Mouse (Mus musculus) limb, embryonic 11.5 days (tissue): ENCODE measurements at regions not wholly inside any gene's neighbourhood (a gene's known extent, or its start where the extent isn't known, plus 50 kb on each side); places are given as distances from the start of the nearest gene placed in this dataset.

Experiments used
- ATAC-seq: fragments of 200-750 bp; cut with Nextera tagmentation; 2 replicates; pipeline ENCODE4 v1.8.0; 2017; ENCODE audit warnings: low read depth; ENCODE audit not compliant: insufficient number of reproducible peaks, low FRiP score, low TSS enrichment
- DNase-seq: peaks from one replicate; pipeline ENCODE4 v3.0.0-alpha.2; 2015; ENCODE audit warnings: low spot score
- H3K27ac ChIP-seq: fragments of 300-500 bp; sonication (generic); replicated peaks from 2 replicates; pipeline ENCODE4 v1.5.1; 2014; ENCODE audit warnings: low read depth, mild to moderate bottlenecking, low read length
- H3K27me3 ChIP-seq: fragments of 300-500 bp; sonication (generic); 2 replicates; pipeline ENCODE4 v1.6.1; 2014; ENCODE audit warnings: mild to moderate bottlenecking, low read length, mixed read lengths; ENCODE audit not compliant: control insufficient read depth, insufficient read depth
- H3K36me3 ChIP-seq: fragments of 300-500 bp; sonication (generic); 2 replicates; pipeline ENCODE4 v1.6.1; 2014; ENCODE audit warnings: mild to moderate bottlenecking, low read length, moderate library complexity, mixed read lengths; ENCODE audit not compliant: control insufficient read depth, insufficient read depth
- H3K4me1 ChIP-seq: fragments of 300-500 bp; sonication (generic); 2 replicates; pipeline ENCODE4 v1.6.1; 2014; ENCODE audit warnings: low read length, mixed read lengths; ENCODE audit not compliant: control insufficient read depth, insufficient read depth
- H3K4me2 ChIP-seq: fragments of 300-500 bp; sonication (generic); 2 replicates; pipeline ENCODE4 v1.6.1; 2014; ENCODE audit warnings: low read depth, mild to moderate bottlenecking, moderate library complexity; ENCODE audit not compliant: severe bottlenecking
- H3K4me3 ChIP-seq: fragments of 300-500 bp; sonication (generic); 2 replicates; pipeline ENCODE4 v1.5.1; 2014; ENCODE audit warnings: low read depth, low read length
- H3K9ac ChIP-seq: fragments of 300-500 bp; sonication (generic); 2 replicates; pipeline ENCODE4 v1.6.1; 2014; ENCODE audit warnings: mild to moderate bottlenecking, low read length
- H3K9me3 ChIP-seq: fragments of 300-500 bp; sonication (generic); 2 replicates; pipeline ENCODE4 v1.6.1; 2016; ENCODE audit warnings: low read length; ENCODE audit not compliant: control insufficient read depth
- WGBS: fragments of 180-500 bp; shearing (Covaris S2); extraction: QIAGEN DNeasy Blood & Tissue Kit; methylation state at CpG from one replicate; pipeline ENCODE4 v1.1.7; 2014; 5-methylcytosine and 5-hydroxymethylcytosine counted together

DNA sequence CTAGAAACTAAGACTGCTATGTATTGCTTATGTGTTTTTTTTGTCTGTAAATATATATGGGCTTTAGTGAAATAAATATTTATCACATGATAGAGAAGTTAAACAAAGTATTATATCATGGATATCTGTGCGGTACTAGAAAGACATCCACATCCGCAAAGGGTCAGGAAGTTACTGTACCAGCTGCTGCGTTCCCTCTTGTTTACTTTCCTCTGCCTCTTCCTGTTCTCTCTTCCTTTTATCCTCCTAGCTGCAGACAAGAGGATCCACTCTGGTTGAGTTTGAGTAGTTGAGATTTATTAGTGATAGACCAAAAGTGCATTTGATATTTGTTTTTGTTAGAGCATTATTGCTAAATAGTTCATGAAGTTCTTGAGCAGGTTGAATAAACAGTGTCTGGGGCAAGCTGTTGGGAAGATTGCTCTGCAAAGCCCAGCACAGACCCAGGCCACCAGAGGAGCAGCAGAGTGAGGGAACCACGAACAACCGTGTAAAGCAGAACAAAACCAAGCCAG lies 106.6 kb upstream of the Adra1b start:
- no peaks in the 10 kb centered on the region for H3K4me1 ChIP-seq
- H3K9me3 ChIP-seq = no peaks in the 10 kb centered on the region
- ATAC-seq = no peak
- H3K27ac ChIP-seq = no peak overlapping the region
- no peak overlapping the region for H3K4me2 ChIP-seq
- H3K4me3 ChIP-seq = no peak overlapping the region
- no peaks in the 10 kb centered on the region for H3K27me3 ChIP-seq
- 85% methylated on average over 5 of the region's 5 CpGs for WGBS
- no peak for DNase-seq
- no peaks in the 10 kb centered on the region for H3K36me3 ChIP-seq
- no peak overlapping the region for H3K9ac ChIP-seq

GRCm38 (mm10) chr11:44012314-44012713 lies 111.3 kb upstream of the Adra1b start:
- no peak for ATAC-seq
- no peaks in the 10 kb centered on the region for H3K9me3 ChIP-seq
- WGBS = 86% methylated on average over 5 of the region's 5 CpGs

DNA sequence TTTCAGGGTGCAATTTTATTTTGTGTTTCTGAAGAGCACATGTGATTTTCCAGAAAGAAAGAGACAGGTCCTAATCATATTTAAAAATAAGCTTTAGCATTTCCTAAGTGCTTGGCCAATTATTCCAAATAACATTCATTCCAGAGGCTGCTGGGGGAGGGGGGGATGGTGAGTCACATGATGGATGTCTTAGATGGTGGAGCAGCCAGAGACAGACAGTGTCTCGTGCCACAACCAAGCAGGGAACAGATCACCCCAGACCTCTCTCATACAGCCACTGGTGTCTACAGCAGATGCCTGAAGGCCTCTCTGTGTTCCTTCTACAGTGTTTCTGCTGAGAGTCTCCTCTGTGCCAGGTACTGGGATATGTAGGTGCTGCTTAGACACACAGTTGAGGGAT lies 112.8 kb upstream of the Adra1b start:
- ATAC-seq = no peak
- whole genome bisulfite sequencing = 37% methylated on average over 1 of the region's 1 CpGs

More at GRCm38 (mm10) chr11:44012314-44012713, 111.3 kb upstream of the Adra1b start:
- H3K27me3 ChIP-seq = no peaks in the 10 kb centered on the region
- H3K4me2 ChIP-seq = no peak overlapping the region
- H3K9ac ChIP-seq = no peak overlapping the region
- H3K4me3 ChIP-seq = no peak overlapping the region
- no peak overlapping the region for H3K27ac ChIP-seq
- DNase-seq = no peak
- H3K36me3 ChIP-seq = no peaks in the 10 kb centered on the region
- peaks cover 3% of the 10 kb centered on the region; the same call in 1 of the 2 replicates for H3K4me1 ChIP-seq

DNA sequence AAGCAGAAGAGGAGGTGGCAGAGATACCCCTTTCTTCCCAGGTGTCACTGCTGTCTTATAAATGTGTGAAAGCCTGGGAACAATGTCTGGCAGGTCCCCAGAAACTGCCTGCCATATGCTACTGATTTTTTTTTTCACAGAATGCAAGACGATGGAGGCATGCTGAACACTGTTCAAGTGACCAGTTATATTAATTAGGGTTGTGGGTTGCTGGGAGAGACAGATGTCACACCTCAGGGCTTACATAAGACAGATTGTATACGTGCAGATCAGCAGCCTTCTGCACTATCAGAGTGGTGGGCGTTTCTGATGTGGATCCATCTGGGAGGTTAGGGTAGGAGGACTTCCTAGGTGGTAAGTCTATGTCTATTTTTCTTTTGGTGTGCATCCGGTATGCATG lies 120.6 kb upstream of the Adra1b start:
- Histone ChIP-seq H3K27me3 (no peaks in the 10 kb centered on the region), H3K27ac (no peak overlapping the region), H3K4me2 (no peak overlapping the region), H3K4me1 (no peaks in the 10 kb centered on the region), H3K36me3 (no peaks in the 10 kb centered on the region), H3K9me3 (no peaks in the 10 kb centered on the region), H3K9ac (no peak overlapping the region), H3K4me3 (no peak overlapping the region)
- 70% methylated on average over 4 of the region's 4 CpGs for WGBS
- ATAC-seq = no peak
- no peak for DNase-seq

More for the DNA sequence above, 112.8 kb upstream of the Adra1b start:
- Histone ChIP-seq H3K27ac (no peak overlapping the region), H3K36me3 (no peaks in the 10 kb centered on the region), H3K4me1 (peaks cover 3% of the 10 kb centered on the region; the same call in 1 of the 2 replicates), H3K27me3 (no peaks in the 10 kb centered on the region), H3K9me3 (no peaks in the 10 kb centered on the region), H3K4me3 (no peak overlapping the region), H3K4me2 (no peak overlapping the region), H3K9ac (no peak overlapping the region)
- no peak for DNase-seq

DNA sequence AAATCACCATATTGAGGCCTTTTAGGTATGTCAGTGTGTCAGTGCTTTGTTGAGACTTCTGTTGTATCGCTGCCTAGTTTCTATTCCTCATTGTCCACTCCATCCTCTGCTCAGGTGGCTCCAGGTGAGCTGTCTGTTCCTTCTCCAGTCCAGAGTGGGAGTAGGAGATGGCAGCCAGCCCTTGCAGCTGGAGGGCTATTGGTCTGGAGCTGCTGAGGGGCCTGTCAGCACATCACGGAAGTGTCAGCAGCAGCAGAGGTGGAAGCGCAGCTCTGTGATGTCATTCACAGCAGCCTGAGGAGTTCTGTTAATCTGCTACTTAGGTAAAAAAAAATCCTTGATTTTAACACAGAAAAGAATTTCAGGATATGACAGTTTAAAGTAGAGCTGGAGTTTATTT lies 126.0 kb upstream of the Adra1b start:
- Histone ChIP-seq H3K9me3 (no peaks in the 10 kb centered on the region), H3K4me1 (no peaks in the 10 kb centered on the region), H3K9ac (no peak overlapping the region), H3K27ac (no peak overlapping the region), H3K4me2 (no peak overlapping the region), H3K36me3 (no peaks in the 10 kb centered on the region), H3K27me3 (no peaks in the 10 kb centered on the region), H3K4me3 (no peak overlapping the region)
- DNase-seq = no peak
- no peak for ATAC-seq
- 70% methylated on average over 3 of the region's 3 CpGs for WGBS

DNA sequence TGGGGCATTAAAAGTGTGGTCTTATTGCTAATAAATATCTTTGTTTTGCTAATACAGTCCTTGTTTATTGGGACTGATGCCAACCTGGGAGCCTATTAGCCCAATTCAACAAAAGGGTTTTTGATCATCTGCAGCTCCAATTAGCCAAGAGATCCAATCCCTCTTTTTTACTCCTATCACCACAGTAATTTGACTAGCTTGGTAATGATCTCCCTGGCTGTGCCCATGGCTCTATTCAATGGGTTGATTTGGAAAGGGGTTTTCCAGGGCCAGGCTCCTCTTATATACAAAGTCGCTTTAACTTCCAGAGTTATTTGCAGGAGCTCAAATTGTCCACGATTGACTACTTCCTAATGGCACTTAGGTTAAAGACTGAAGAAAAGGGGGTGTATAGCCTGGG lies 145.1 kb upstream of the Adra1b start:
- DNase-seq = no peak
- Histone ChIP-seq H3K9ac (no peak overlapping the region), H3K27ac (no peak overlapping the region), H3K36me3 (no peaks in the 10 kb centered on the region), H3K27me3 (no peaks in the 10 kb centered on the region), H3K4me2 (no peak overlapping the region), H3K4me1 (no peaks in the 10 kb centered on the region), H3K9me3 (no peaks in the 10 kb centered on the region), H3K4me3 (no peak overlapping the region)
- 39% methylated on average over 2 of the region's 2 CpGs for WGBS
- ATAC-seq = no peak

DNA sequence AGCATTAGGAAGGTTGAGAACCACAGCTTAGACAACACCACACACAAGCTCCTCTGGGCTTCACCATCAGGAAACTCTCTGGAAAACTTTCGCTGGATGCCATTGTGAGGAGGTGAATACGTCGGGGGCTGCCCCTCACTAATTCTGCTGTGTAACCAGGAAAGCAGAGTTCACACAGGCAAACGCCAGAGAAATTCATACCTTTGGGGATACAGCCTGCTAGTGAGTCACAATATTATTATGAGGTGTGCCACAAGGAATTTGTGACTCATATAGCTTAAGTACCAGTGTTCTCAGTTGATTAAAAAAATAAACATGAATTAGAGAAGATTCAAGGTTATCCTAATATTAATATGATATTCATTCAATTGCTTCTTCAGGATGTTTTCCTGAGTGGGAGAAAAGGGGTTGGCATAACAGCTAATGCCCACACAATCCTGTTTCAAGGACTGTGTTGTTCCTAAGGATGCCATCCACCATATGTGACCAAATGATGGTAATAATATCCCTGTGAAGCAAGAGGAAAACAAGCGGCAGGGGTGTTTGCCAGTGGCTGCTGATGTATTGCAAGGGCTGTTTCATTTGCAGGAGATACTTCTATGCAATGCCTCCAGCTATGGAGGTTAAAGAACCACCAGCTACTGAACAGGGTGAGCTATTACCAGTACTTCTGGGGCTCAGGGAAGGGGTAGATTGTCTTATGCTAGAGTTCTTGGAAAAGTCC lies 148.4 kb upstream of the Adra1b start:
- Histone ChIP-seq H3K4me2 (no peak overlapping the region), H3K4me3 (no peak overlapping the region), H3K27ac (no peak overlapping the region), H3K9me3 (no peaks in the 10 kb centered on the region), H3K4me1 (no peaks in the 10 kb centered on the region), H3K36me3 (no peaks in the 10 kb centered on the region), H3K27me3 (no peaks in the 10 kb centered on the region), H3K9ac (no peak overlapping the region)
- no peak for DNase-seq
- no peak for ATAC-seq
- WGBS = 87% methylated on average over 5 of the region's 5 CpGs

GRCm38 (mm10) chr11:44052481-44052880 lies 151.5 kb upstream of the Adra1b start:
- no peaks in the 10 kb centered on the region for H3K27me3 ChIP-seq
- no peaks in the 10 kb centered on the region for H3K36me3 ChIP-seq
- no peak for ATAC-seq
- no peak for DNase-seq
- H3K9me3 ChIP-seq = no peaks in the 10 kb centered on the region
- no peak overlapping the region for H3K4me3 ChIP-seq
- H3K27ac ChIP-seq = no peak overlapping the region
- H3K4me1 ChIP-seq = no peaks in the 10 kb centered on the region
- no peak overlapping the region for H3K9ac ChIP-seq
- WGBS = 85% methylated on average over 5 of the region's 5 CpGs
- H3K4me2 ChIP-seq = no peak overlapping the region

DNA sequence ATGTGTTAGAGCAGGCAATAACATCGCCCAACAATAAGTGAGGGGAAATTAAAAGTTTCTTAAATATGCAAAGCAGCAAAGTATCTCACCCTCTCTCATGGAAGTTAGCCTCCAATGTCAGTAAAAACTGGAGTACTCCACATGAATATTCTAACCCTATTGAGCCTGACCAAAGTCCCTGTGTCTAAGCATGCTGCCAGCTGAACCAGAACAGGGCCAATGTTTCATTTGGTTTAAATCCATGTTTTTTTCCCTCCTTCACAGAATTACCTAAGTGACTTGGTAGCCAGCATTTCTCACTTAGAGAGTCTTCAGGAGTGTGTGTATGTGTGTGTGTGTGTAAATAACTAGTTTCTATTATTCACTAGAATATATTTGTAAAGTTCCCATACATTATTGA lies 161.4 kb upstream of the Adra1b start:
- Histone ChIP-seq H3K36me3 (no peaks in the 10 kb centered on the region), H3K9me3 (no peaks in the 10 kb centered on the region), H3K4me1 (no peaks in the 10 kb centered on the region), H3K27ac (no peak overlapping the region), H3K4me2 (no peak overlapping the region), H3K9ac (no peak overlapping the region), H3K27me3 (no peaks in the 10 kb centered on the region), H3K4me3 (no peak overlapping the region)
- WGBS = 88% methylated on average over 1 of the region's 1 CpGs
- ATAC-seq (no peak), DNase-seq (no peak)
